Mouse (Mus musculus) urinary bladder, postnatal 10 days (tissue): ENCODE results near the gene Gemin7.
"Not testable (repeated sequence)": the region's sequence is repeated elsewhere in the genome, so short reads cannot be mapped to it uniquely, and the experiment has no call there.

ENCODE experiments used
- DNase-seq: peaks from one replicate; pipeline ENCODE4 v3.0.0; 2022; ENCODE audit warnings: low spot score

The Gemin7 gene

GRCm38 (mm10) chr7:19577141-19577852 lies at the start of gene Gemin7, which contains the start of gene Zfp296:
Gene Gemin7 (minus strand): TSS chr7:19577595.
Gene Zfp296 (plus strand): TSS chr7:19577287.
- no peak for DNase-seq

GRCm38 (mm10) chr7:19623433-19623832 lies 46.0 kb upstream of the Gemin7 start:
- no peak for DNase-seq

- DNase-seq: no peak
These were observed 44.8 kb upstream of the Gemin7 start for GRCm38 (mm10) chr7:19622241-19622640.

GRCm38 (mm10) chr7:19620811-19621210 lies 43.4 kb upstream of the Gemin7 start:
- no peak for DNase-seq

GRCm38 (mm10) chr7:19619004-19619801 lies 41.8 kb upstream of the Gemin7 start:
- DNase-seq: no peak

- DNase-seq: no peak
These were observed 37.7 kb upstream of the Gemin7 start for GRCm38 (mm10) chr7:19615036-19615577.

GRCm38 (mm10) chr7:19610969-19611368 lies 33.6 kb upstream of the Gemin7 start:
- DNase-seq: no peak

- no peak for DNase-seq
These were observed 32.4 kb upstream of the Gemin7 start for GRCm38 (mm10) chr7:19609641-19610332.

GRCm38 (mm10) chr7:19607291-19607690 lies 29.9 kb upstream of the Gemin7 start:
- no peak for DNase-seq

- DNase-seq: not testable (repeated sequence)
These were observed 27.3 kb upstream of the Gemin7 start for GRCm38 (mm10) chr7:19604606-19605214.

GRCm38 (mm10) chr7:19603849-19604605 lies 26.6 kb upstream of the Gemin7 start, which contains the start of gene Clasrp:
Gene Clasrp (minus strand): TSS chr7:19604486.
- peak; percentile 87 for DNase-seq

GRCm38 (mm10) chr7:19603055-19603454 lies 25.7 kb upstream of the Gemin7 start:
- DNase-seq: no peak

- no peak for DNase-seq
These were observed 23.2 kb upstream of the Gemin7 start for GRCm38 (mm10) chr7:19600562-19600961.

- DNase-seq: no peak
These were observed 15.8 kb upstream of the Gemin7 start for GRCm38 (mm10) chr7:19593061-19593730.

- no peak for DNase-seq
These were observed 12.5 kb upstream of the Gemin7 start for GRCm38 (mm10) chr7:19589917-19590316.

- DNase-seq: no peak
These were observed 11.8 kb upstream of the Gemin7 start for GRCm38 (mm10) chr7:19589207-19589606.

GRCm38 (mm10) chr7:19586269-19586668 lies 8.9 kb upstream of the Gemin7 start:
- DNase-seq: no peak

- DNase-seq: no peak
These were observed 3.2 kb upstream of the Gemin7 start for GRCm38 (mm10) chr7:19580634-19581033.

- no peak for DNase-seq
These were observed 2.4 kb upstream of the Gemin7 start for GRCm38 (mm10) chr7:19579751-19580150.

- DNase-seq: no peak
These were observed 1.0 kb upstream of the Gemin7 start for GRCm38 (mm10) chr7:19578436-19578835.
